Mouse (Mus musculus) forebrain, postnatal 0 days (tissue): Measurements from ENCODE around the gene Rsg1. TPM values are rescaled to one million over a fixed set of nuclear protein-coding genes. Genes with fewer than 3 reads are reported as not detected.
A peak's percentile ranks its signal among the peaks of the same experiment; 100 is the strongest.

Experiments
- ATAC-seq: fragments of 200-750 bp; cut with Nextera tagmentation; 2 replicates; pipeline ENCODE4 v1.8.0; 2017; ENCODE audit warnings: mild to moderate bottlenecking, moderate library complexity
- DNase-seq: peaks from one replicate; pipeline ENCODE4 v3.0.0-alpha.2; 2015
- H3K27ac ChIP-seq: fragments of 300-500 bp; sonication (generic); 2 replicates; pipeline ENCODE4 v1.5.1; 2014; ENCODE audit warnings: low read depth, mild to moderate bottlenecking, antibody characterized with exemption, low read length, moderate library complexity, mixed read lengths
- H3K27me3 ChIP-seq: fragments of 300-500 bp; sonication (generic); 2 replicates; pipeline ENCODE4 v1.6.1; 2014; ENCODE audit warnings: mild to moderate bottlenecking, low read length, mixed read lengths; ENCODE audit not compliant: insufficient read depth
- H3K36me3 ChIP-seq: fragments of 300-500 bp; sonication (generic); 2 replicates; pipeline ENCODE4 v1.6.1; 2014; ENCODE audit warnings: mild to moderate bottlenecking, moderate library complexity; ENCODE audit not compliant: insufficient read depth
- H3K4me1 ChIP-seq: fragments of 300-500 bp; sonication (generic); 2 replicates; pipeline ENCODE4 v1.6.1; 2014; ENCODE audit warnings: antibody characterized with exemption; ENCODE audit not compliant: insufficient read depth
- H3K4me2 ChIP-seq: fragments of 300-500 bp; sonication (generic); 2 replicates; pipeline ENCODE4 v1.6.1; 2014; ENCODE audit warnings: low read depth, mild to moderate bottlenecking, moderate library complexity
- H3K4me3 ChIP-seq: fragments of 300-500 bp; sonication (generic); 2 replicates; pipeline ENCODE4 v1.5.1; 2014; ENCODE audit warnings: low read depth, low read length, mixed read lengths
- H3K9ac ChIP-seq: fragments of 300-500 bp; sonication (generic); 2 replicates; pipeline ENCODE4 v1.6.1; 2014; ENCODE audit warnings: mild to moderate bottlenecking
- H3K9me3 ChIP-seq: fragments of 300-500 bp; sonication (generic); 2 replicates; pipeline ENCODE4 v1.6.1; 2016; ENCODE audit warnings: low read length
- CTCF ChIP-seq: sonication (generic); IDR thresholded peaks from 2 replicates; pipeline ENCODE4 v1.5.1; 2016; ENCODE audit warnings: antibody characterized with exemption, control low read depth, low read depth
- WGBS: fragments of 180-500 bp; shearing (Covaris S2); extraction: QIAGEN DNeasy Blood & Tissue Kit; methylation state at CpG from one replicate; pipeline ENCODE4 v1.1.7; 2014; 5-methylcytosine and 5-hydroxymethylcytosine counted together
- polyA plus RNA-seq: library from polyadenylated mRNA; unstranded; fragments of >200 nt; fragmentation: Nextera tagmentation; extraction: Ambion mirVana; gene quantifications from 2 replicates; pipeline ENCODE4 v1.2.1, GENCODE M21; 2015
- total RNA-seq: library from RNA; depleted of rRNA; stranded (reverse); fragments of >200 nt; gene quantifications from 2 replicates; pipeline ENCODE4 v1.2.3, GENCODE M21; 2014

Rsg1 gene
- total and polyA plus RNA-seq, 2 experiments from 2014 or later = 5.2 to 6.9 TPM

DNA sequence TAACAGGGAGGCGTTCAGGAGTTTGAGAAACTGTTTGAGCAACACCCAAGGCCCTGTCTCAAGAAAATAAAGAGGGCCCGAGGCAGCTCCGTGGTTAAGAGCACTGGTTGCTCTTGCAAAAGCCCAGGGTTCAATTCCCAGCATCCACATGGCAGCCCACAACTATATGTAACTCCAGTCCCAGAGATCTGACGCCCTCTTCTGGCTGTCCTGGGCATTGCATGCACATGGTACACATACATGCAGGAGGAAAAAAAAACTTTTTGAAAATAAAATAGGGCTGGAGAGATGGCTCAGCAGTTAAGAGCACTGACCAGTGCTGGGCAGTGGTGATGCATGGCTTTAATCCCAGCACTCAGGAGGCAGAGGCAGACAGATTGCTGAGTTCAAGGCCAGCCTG lies 54.6 kb downstream of the Rsg1 start:
- Histone ChIP-seq H3K4me1 (no peaks in the 10 kb centered on the region), H3K27me3 (no peaks in the 10 kb centered on the region), H3K9ac (no peak overlapping the region), H3K9me3 (no peaks in the 10 kb centered on the region), H3K27ac (no peak overlapping the region), H3K4me2 (no peak overlapping the region), H3K36me3 (no peaks in the 10 kb centered on the region), H3K4me3 (no peak overlapping the region)
- ATAC-seq (no peak), DNase-seq (no peak)
- peak; percentile 27 for TF ChIP-seq CTCF
- WGBS = 83% methylated on average over 4 of the region's 4 CpGs

GRCm38 (mm10) chr4:141269080-141269479 lies 55.3 kb downstream of the Rsg1 start:
- DNase-seq = no peak
- Histone ChIP-seq H3K4me1 (no peaks in the 10 kb centered on the region), H3K36me3 (no peaks in the 10 kb centered on the region), H3K27me3 (no peaks in the 10 kb centered on the region), H3K4me2 (no peak overlapping the region), H3K9ac (no peak overlapping the region), H3K4me3 (no peak overlapping the region), H3K27ac (no peak overlapping the region), H3K9me3 (no peaks in the 10 kb centered on the region)
- peak; percentile 49 for TF ChIP-seq CTCF
- 80% methylated on average over 6 of the region's 6 CpGs for WGBS
- no peak for ATAC-seq

GRCm38 (mm10) chr4:141270201-141270940 lies 56.6 kb downstream of the Rsg1 start:
- H3K9me3 ChIP-seq = no peaks in the 10 kb centered on the region
- H3K4me3 ChIP-seq = no peak overlapping the region
- no peak for DNase-seq
- H3K4me1 ChIP-seq = no peaks in the 10 kb centered on the region
- no peaks in the 10 kb centered on the region for H3K36me3 ChIP-seq
- no peak overlapping the region for H3K4me2 ChIP-seq
- TF ChIP-seq CTCF = no peak
- no peak for ATAC-seq
- no peak overlapping the region for H3K9ac ChIP-seq
- WGBS = 59% methylated on average over 15 of the region's 15 CpGs
- no peak overlapping the region for H3K27ac ChIP-seq
- no peaks in the 10 kb centered on the region for H3K27me3 ChIP-seq

GRCm38 (mm10) chr4:141271228-141271627 lies 57.5 kb downstream of the Rsg1 start:
- H3K4me1 ChIP-seq = no peaks in the 10 kb centered on the region
- no peak overlapping the region for H3K4me2 ChIP-seq
- no peak for TF ChIP-seq CTCF
- H3K9ac ChIP-seq = no peak overlapping the region
- DNase-seq (no peak), ATAC-seq (no peak)
- H3K27me3 ChIP-seq = no peaks in the 10 kb centered on the region
- H3K9me3 ChIP-seq = no peaks in the 10 kb centered on the region
- H3K4me3 ChIP-seq = no peak overlapping the region
- H3K36me3 ChIP-seq = no peaks in the 10 kb centered on the region
- 86% methylated on average over 7 of the region's 7 CpGs for WGBS
- no peak overlapping the region for H3K27ac ChIP-seq

GRCm38 (mm10) chr4:141271721-141272120 lies 58.0 kb downstream of the Rsg1 start:
- Histone ChIP-seq H3K9me3 (no peaks in the 10 kb centered on the region), H3K4me2 (no peak overlapping the region), H3K9ac (no peak overlapping the region), H3K4me3 (no peak overlapping the region), H3K27ac (no peak overlapping the region), H3K27me3 (no peaks in the 10 kb centered on the region), H3K36me3 (no peaks in the 10 kb centered on the region), H3K4me1 (no peaks in the 10 kb centered on the region)
- no peak for DNase-seq
- 91% methylated on average over 6 of the region's 6 CpGs for WGBS
- TF ChIP-seq CTCF = no peak
- ATAC-seq = no peak

DNA sequence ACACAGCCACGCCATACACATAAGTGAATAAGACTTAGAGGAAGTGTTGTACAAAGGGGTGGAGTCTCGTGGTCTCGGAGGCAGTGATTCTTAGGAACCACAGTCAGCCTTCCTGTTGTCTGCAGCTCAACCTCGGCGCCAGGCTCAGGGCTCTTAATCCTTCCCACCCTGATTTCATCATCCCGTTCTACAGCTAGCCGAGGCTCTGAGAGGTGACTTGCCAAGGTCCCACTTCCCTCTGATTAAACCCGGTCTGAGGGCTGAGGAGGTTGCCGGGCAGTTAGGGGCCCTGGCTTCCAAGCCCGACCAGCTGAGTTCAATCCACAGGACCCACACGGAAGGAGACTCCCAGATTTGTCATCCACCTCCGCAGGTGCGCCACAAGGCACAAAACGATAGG lies 59.1 kb downstream of the Rsg1 start:
- 14% methylated on average over 14 of the region's 14 CpGs for WGBS
- H3K9me3 ChIP-seq = no peaks in the 10 kb centered on the region
- no peak overlapping the region for H3K27ac ChIP-seq
- ATAC-seq = no peak
- H3K4me2 ChIP-seq = peak overlapping the region; percentile 30
- H3K4me1 ChIP-seq = no peaks in the 10 kb centered on the region
- H3K36me3 ChIP-seq = no peaks in the 10 kb centered on the region
- H3K27me3 ChIP-seq = no peaks in the 10 kb centered on the region
- DNase-seq = no peak
- H3K9ac ChIP-seq = no peak overlapping the region
- TF ChIP-seq CTCF = no peak
- no peak overlapping the region for H3K4me3 ChIP-seq

DNA sequence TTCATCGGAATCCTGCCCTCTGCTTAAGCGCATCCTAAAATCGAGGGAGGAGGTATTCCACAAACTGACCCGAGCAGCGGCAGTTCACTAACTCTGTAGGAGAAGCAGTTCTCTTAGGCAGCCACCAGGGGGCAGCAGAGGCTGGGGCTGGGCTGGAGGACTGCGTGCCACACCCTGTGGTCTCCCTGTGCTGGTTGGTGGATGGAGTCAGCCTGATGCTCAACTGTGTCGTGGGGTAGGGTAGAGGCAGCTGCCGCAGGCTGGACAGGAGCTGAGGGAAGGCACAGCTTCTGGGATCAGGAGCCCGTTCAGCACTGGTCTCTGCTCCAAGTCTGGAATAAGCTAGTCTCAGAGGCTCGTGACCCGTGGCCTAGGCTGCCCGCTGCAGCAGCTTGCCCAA lies 59.5 kb downstream of the Rsg1 start:
- 18% methylated on average over 12 of the region's 12 CpGs for WGBS
- Histone ChIP-seq H3K36me3 (no peaks in the 10 kb centered on the region), H3K4me1 (no peaks in the 10 kb centered on the region), H3K9ac (no peak overlapping the region), H3K4me2 (peak overlapping the region; percentile 30), H3K9me3 (no peaks in the 10 kb centered on the region), H3K4me3 (no peak overlapping the region), H3K27me3 (no peaks in the 10 kb centered on the region), H3K27ac (no peak overlapping the region)
- peak; percentile 86 for ATAC-seq
- peak; percentile 100 for TF ChIP-seq CTCF
- peak; percentile 84 for DNase-seq
